Mouse (Mus musculus) heart, embryonic 10.5 days (tissue): ENCODE measurements at regions not wholly inside any gene's neighbourhood (a gene's known extent, or its start where the extent isn't known, plus 50 kb on each side); places are given as distances from the start of the nearest gene placed in this dataset.

Source experiments
- DNase-seq: peaks from one replicate; pipeline ENCODE4 v3.0.0-alpha.2; 2017; ENCODE audit warnings: low spot score
- H3K27ac ChIP-seq: fragments of 300-500 bp; sonication (generic); 2 replicates; pipeline ENCODE4 v1.5.1; 2016; ENCODE audit warnings: mild to moderate bottlenecking
- H3K27me3 ChIP-seq: fragments of 300-500 bp; sonication (generic); 2 replicates; pipeline ENCODE4 v1.6.1; 2016; ENCODE audit warnings: mild to moderate bottlenecking; ENCODE audit not compliant: poor library complexity, insufficient read depth, severe bottlenecking
- H3K36me3 ChIP-seq: fragments of 300-500 bp; sonication (generic); 2 replicates; pipeline ENCODE4 v1.6.1; 2016; ENCODE audit warnings: mild to moderate bottlenecking, moderate library complexity
- H3K4me1 ChIP-seq: fragments of 300-500 bp; sonication (generic); 2 replicates; pipeline ENCODE4 v1.6.1; 2016; ENCODE audit warnings: mild to moderate bottlenecking
- H3K4me3 ChIP-seq: fragments of 300-500 bp; sonication (generic); 2 replicates; pipeline ENCODE4 v1.5.1; 2016; ENCODE audit warnings: mild to moderate bottlenecking, moderate library complexity
- H3K9me3 ChIP-seq: fragments of 300-500 bp; sonication (generic); 2 replicates; pipeline ENCODE4 v1.6.1; 2016; ENCODE audit warnings: mild to moderate bottlenecking, moderate library complexity
- WGBS: fragments of 180-500 bp; shearing (Covaris S2); methylation state at CpG from one replicate; pipeline ENCODE4 v1.1.7; 2016; 5-methylcytosine and 5-hydroxymethylcytosine counted together

GRCm38 (mm10) chr11:7423276-7424081 is 209.8 kb upstream of the Igfbp3 start:
- H3K4me3 ChIP-seq, result peak overlapping the region; percentile 35
- no peaks in the 10 kb centered on the region for H3K27me3 ChIP-seq
- peaks cover 14% of the 10 kb centered on the region for H3K4me1 ChIP-seq
- H3K36me3 ChIP-seq, result no peaks in the 10 kb centered on the region
- H3K27ac ChIP-seq, result peak overlapping the region; percentile 59
- peak; percentile 88 for DNase-seq
- no peaks in the 10 kb centered on the region for H3K9me3 ChIP-seq
- 12% methylated on average over 13 of the region's 13 CpGs for WGBS

- Histone ChIP-seq H3K27me3 (no peaks in the 10 kb centered on the region), H3K9me3 (no peaks in the 10 kb centered on the region), H3K4me1 (no peaks in the 10 kb centered on the region), H3K36me3 (no peaks in the 10 kb centered on the region), H3K4me3 (no peak overlapping the region), H3K27ac (no peak overlapping the region)
- no peak for DNase-seq
- 67% methylated on average over 3 of the region's 3 CpGs for WGBS
Measured at GRCm38 (mm10) chr11:7412631-7413030, 198.9 kb upstream of the Igfbp3 start.

- no peaks in the 10 kb centered on the region for H3K27me3 ChIP-seq
- no peaks in the 10 kb centered on the region for H3K4me1 ChIP-seq
- no peak for DNase-seq
- no peak overlapping the region for H3K4me3 ChIP-seq
- H3K36me3 ChIP-seq, result no peaks in the 10 kb centered on the region
- no peak overlapping the region for H3K27ac ChIP-seq
- H3K9me3 ChIP-seq, result no peaks in the 10 kb centered on the region
Measured at GRCm38 (mm10) chr11:7408992-7409391, 195.3 kb upstream of the Igfbp3 start.

GRCm38 (mm10) chr11:7404666-7405065 is 190.9 kb upstream of the Igfbp3 start:
- no peak for DNase-seq
- Histone ChIP-seq H3K27ac (no peak overlapping the region), H3K9me3 (no peaks in the 10 kb centered on the region), H3K36me3 (no peaks in the 10 kb centered on the region), H3K4me3 (no peak overlapping the region), H3K27me3 (no peaks in the 10 kb centered on the region), H3K4me1 (no peaks in the 10 kb centered on the region)
- 80% methylated on average over 4 of the region's 4 CpGs for WGBS

- Histone ChIP-seq H3K4me1 (no peaks in the 10 kb centered on the region), H3K27me3 (no peaks in the 10 kb centered on the region), H3K9me3 (no peaks in the 10 kb centered on the region), H3K27ac (no peak overlapping the region), H3K4me3 (no peak overlapping the region), H3K36me3 (no peaks in the 10 kb centered on the region)
- DNase-seq, result no peak
- 72% methylated on average over 1 of the region's 1 CpGs for WGBS
Measured at GRCm38 (mm10) chr11:7371835-7372234, 158.1 kb upstream of the Igfbp3 start.

GRCm38 (mm10) chr11:7361388-7361787 is 147.7 kb upstream of the Igfbp3 start:
- no peaks in the 10 kb centered on the region for H3K27me3 ChIP-seq
- H3K27ac ChIP-seq, result no peak overlapping the region
- H3K4me1 ChIP-seq, result no peaks in the 10 kb centered on the region
- H3K36me3 ChIP-seq, result no peaks in the 10 kb centered on the region
- H3K9me3 ChIP-seq, result no peaks in the 10 kb centered on the region
- 88% methylated on average over 3 of the region's 3 CpGs for WGBS
- DNase-seq, result no peak
- no peak overlapping the region for H3K4me3 ChIP-seq

- no peaks in the 10 kb centered on the region for H3K9me3 ChIP-seq
- H3K4me3 ChIP-seq, result no peak overlapping the region
- H3K36me3 ChIP-seq, result no peaks in the 10 kb centered on the region
- no peaks in the 10 kb centered on the region for H3K27me3 ChIP-seq
- DNase-seq, result no peak
- no peaks in the 10 kb centered on the region for H3K4me1 ChIP-seq
- no peak overlapping the region for H3K27ac ChIP-seq
- 74% methylated on average over 1 of the region's 1 CpGs for WGBS
Measured at GRCm38 (mm10) chr11:7348601-7349000, 134.9 kb upstream of the Igfbp3 start.

- H3K9me3 ChIP-seq, result peaks cover 12% of the 10 kb centered on the region
- H3K4me1 ChIP-seq, result no peaks in the 10 kb centered on the region
- no peak for DNase-seq
Measured at GRCm38 (mm10) chr11:7337826-7338225, 124.1 kb upstream of the Igfbp3 start.

GRCm38 (mm10) chr11:7317409-7317970 is 103.8 kb upstream of the Igfbp3 start:
- Histone ChIP-seq H3K27me3 (no peaks in the 10 kb centered on the region), H3K36me3 (no peaks in the 10 kb centered on the region), H3K4me3 (no peak overlapping the region), H3K9me3 (no peaks in the 10 kb centered on the region), H3K4me1 (no peaks in the 10 kb centered on the region), H3K27ac (no peak overlapping the region)
- DNase-seq, result no peak
- 63% methylated on average over 3 of the region's 3 CpGs for WGBS

More at GRCm38 (mm10) chr11:7337826-7338225, 124.1 kb upstream of the Igfbp3 start:
- Histone ChIP-seq H3K4me3 (no peak overlapping the region), H3K36me3 (no peaks in the 10 kb centered on the region), H3K27ac (no peak overlapping the region), H3K27me3 (no peaks in the 10 kb centered on the region)

GRCm38 (mm10) chr11:7296252-7296651 is 82.5 kb upstream of the Igfbp3 start:
- no peaks in the 10 kb centered on the region for H3K9me3 ChIP-seq
- DNase-seq, result no peak
- no peak overlapping the region for H3K4me3 ChIP-seq
- H3K27me3 ChIP-seq, result no peaks in the 10 kb centered on the region; the same call in 1 of the 2 replicates
- no peaks in the 10 kb centered on the region for H3K36me3 ChIP-seq
- no peaks in the 10 kb centered on the region for H3K4me1 ChIP-seq
- no peak overlapping the region for H3K27ac ChIP-seq

GRCm38 (mm10) chr11:7289242-7289938 is 75.7 kb upstream of the Igfbp3 start:
- H3K36me3 ChIP-seq, result no peaks in the 10 kb centered on the region
- H3K9me3 ChIP-seq, result no peaks in the 10 kb centered on the region
- no peaks in the 10 kb centered on the region for H3K27me3 ChIP-seq
- no peak overlapping the region for H3K4me3 ChIP-seq
- no peaks in the 10 kb centered on the region for H3K4me1 ChIP-seq
- no peak for DNase-seq
- 87% methylated on average over 8 of the region's 8 CpGs for WGBS
- no peak overlapping the region for H3K27ac ChIP-seq

GRCm38 (mm10) chr11:7284836-7285490 is 71.2 kb upstream of the Igfbp3 start:
- no peak for DNase-seq
- no peaks in the 10 kb centered on the region for H3K36me3 ChIP-seq

GRCm38 (mm10) chr11:7282981-7283380 is 69.3 kb upstream of the Igfbp3 start:
- H3K4me1 ChIP-seq, result no peaks in the 10 kb centered on the region
- no peaks in the 10 kb centered on the region for H3K36me3 ChIP-seq
- no peak for DNase-seq
- H3K27me3 ChIP-seq, result no peaks in the 10 kb centered on the region
- H3K4me3 ChIP-seq, result no peak overlapping the region
- H3K27ac ChIP-seq, result no peak overlapping the region
- WGBS, result 83% methylated on average over 3 of the region's 3 CpGs
- H3K9me3 ChIP-seq, result no peaks in the 10 kb centered on the region

More at GRCm38 (mm10) chr11:7284836-7285490, 71.2 kb upstream of the Igfbp3 start:
- Histone ChIP-seq H3K4me3 (no peak overlapping the region), H3K9me3 (no peaks in the 10 kb centered on the region), H3K4me1 (no peaks in the 10 kb centered on the region), H3K27ac (no peak overlapping the region), H3K27me3 (no peaks in the 10 kb centered on the region)
- 49% methylated on average over 4 of the region's 4 CpGs for WGBS
